Mouse (Mus musculus): ENCODE data around the gene Slc25a10.

- TF ChIP-seq CTCF (IDR thresholded peaks at IDR 0.05; ENCODE audit: borderline replicate concordance, insufficient read depth, low read length): no peak
- no peak for TF ChIP-seq POLR2A (IDR thresholded peaks at IDR 0.05; ENCODE audit: low read depth, low read length)
Measured at GRCm38 (mm10) chr11:120545964-120546363, 54.3 kb downstream of the Slc25a10 start.
